Mouse (Mus musculus) splenic B cell, adult 2 months (primary cell): ENCODE measurements at regions not wholly inside any gene's neighbourhood (a gene's known extent, or its start where the extent isn't known, plus 50 kb on each side); places are given as distances from the start of the nearest gene placed in this dataset.

Experiments
- DNase-seq: peaks from one replicate; pipeline ENCODE4 v3.0.0-alpha.2; 2011; ENCODE audit warnings: low read depth, low spot score
- H3K27me3 ChIP-seq: 2 replicates; pipeline ENCODE4 v1.6.1; 2012; ENCODE audit warnings: mild to moderate bottlenecking, low read length, moderate library complexity, mixed read lengths; ENCODE audit not compliant: control insufficient read depth, poor library complexity, insufficient read depth, severe bottlenecking
- H3K36me3 ChIP-seq: 2 replicates; pipeline ENCODE4 v1.6.1; 2012; ENCODE audit warnings: mild to moderate bottlenecking, low read length, moderate library complexity, mixed read lengths; ENCODE audit not compliant: control insufficient read depth, poor library complexity, insufficient read depth, severe bottlenecking

DNA sequence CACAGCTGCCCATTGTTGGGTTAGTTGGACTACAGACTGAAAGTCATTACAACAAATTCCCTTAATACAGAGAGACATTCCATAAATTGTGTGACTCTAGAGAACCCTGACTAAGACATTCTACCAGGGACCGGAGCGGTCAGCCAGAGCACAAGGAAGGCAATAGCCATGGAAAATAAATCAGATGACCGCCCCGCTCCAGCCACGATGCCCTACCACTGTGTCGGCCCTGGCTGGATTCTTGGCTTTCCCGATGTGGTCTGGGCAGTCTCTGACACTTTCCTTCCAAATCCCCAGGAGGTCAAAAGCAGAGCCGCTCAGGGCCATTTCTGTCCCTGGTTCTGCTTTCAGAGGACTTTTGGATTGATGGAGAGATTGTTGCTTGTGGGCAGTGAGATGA is 57.8 kb downstream of the Lsm3 start:
- no peaks in the 10 kb centered on the region for H3K27me3 ChIP-seq
- H3K36me3 ChIP-seq: no peaks in the 10 kb centered on the region
- no peak for DNase-seq

GRCm38 (mm10) chr6:91574414-91574813 is 58.7 kb downstream of the Lsm3 start:
- H3K36me3 ChIP-seq: no peaks in the 10 kb centered on the region

DNA sequence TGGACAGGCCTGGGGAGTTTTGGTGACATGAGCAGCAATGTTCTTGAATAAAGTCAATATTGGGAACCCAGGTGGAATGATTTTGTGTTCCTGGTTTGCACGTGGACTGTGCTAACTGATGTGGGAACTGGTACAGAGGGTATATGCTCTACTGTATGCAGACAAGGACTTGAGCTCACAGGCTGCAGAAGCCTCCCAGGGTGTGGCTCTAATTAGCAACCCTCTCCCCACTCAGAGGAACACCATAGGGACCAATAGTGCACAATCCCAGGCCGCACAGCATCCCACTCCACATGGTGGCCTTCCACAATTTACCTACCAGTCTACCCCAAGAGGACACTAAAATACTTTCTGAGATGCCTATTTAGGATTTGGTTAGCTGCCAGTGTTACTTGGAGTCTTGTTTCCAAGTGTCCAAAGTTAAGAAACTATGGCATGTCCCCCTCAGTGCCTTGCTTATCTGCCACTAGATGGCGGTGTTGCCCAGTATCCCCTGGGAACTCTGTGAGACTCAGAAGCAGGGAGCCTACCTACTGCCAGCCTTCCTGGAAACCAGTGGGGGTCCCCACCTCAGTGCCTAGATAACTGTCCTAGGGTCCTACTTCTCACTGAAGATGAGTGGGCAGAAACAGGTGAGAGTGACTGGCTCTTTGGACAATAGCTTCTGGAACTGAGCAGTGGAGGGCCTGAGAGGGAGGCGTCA is 60.1 kb downstream of the Lsm3 start:
- Histone ChIP-seq H3K27me3 (no peaks in the 10 kb centered on the region), H3K36me3 (no peaks in the 10 kb centered on the region)
- DNase-seq: peak; percentile 85

More at GRCm38 (mm10) chr6:91574414-91574813, 58.7 kb downstream of the Lsm3 start:
- H3K27me3 ChIP-seq: no peaks in the 10 kb centered on the region
- no peak for DNase-seq

DNA sequence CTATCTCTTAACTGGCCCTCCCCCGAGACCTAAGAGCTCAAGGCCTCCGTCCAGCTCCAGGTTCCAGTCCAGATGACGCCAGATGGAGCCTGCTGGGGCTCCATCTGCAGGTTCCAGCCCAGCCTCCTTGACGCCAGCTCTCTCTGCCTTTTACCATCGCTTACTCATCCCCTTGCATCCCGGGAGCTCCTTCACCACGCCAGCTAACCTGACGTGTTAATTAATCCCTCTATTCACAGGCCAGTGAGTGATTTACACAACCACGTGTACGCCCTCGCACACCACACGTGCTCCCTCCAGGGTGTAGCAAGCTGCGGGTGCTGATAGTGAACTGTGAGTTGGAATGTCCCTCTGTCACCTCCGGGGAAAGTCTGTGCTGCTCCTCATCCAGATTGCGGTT is 61.2 kb downstream of the Lsm3 start:
- no peaks in the 10 kb centered on the region for H3K27me3 ChIP-seq
- DNase-seq: no peak
- H3K36me3 ChIP-seq: no peaks in the 10 kb centered on the region

DNA sequence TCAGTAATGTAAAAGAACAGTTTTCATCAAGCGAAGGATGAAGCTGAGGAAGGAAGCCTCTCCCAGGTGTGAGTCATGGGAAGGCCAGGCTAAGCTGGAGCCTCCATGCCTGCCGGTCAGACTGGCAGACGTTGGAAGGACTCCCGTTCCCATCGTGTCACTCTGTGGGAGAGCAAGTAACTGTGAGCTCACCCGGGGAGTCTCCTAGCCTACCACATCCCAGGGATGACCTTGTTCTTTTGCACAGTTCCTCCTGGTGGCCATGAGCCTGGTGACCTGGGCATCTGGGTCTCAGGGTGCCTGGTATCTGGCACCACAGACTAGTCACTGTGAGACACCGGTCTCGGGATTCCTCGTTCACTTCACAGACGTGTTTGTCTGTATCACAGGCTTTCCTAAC is 63.9 kb downstream of the Lsm3 start:
- Histone ChIP-seq H3K36me3 (no peaks in the 10 kb centered on the region), H3K27me3 (no peaks in the 10 kb centered on the region)
- no peak for DNase-seq

DNA sequence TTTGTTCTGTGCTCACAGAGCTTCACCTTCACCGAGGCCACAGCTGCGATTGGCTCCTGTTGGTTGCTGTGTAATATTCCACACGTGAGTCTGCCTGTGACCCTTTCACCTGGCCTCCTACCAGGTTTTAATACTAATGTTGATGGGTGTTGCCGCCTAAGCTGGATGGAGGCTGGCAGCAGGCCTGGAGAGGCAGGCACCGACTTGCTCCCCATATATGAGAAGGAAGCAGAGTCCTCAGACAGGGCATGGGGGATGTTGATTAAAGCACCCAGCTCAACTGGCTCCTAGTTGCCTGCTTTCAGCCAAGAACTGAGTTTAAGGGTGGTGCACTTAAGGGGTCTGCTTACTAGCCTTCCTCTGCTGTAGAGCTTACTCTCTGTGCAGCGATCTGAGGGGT is 64.9 kb downstream of the Lsm3 start:
- H3K27me3 ChIP-seq: no peaks in the 10 kb centered on the region
- DNase-seq: no peak
- H3K36me3 ChIP-seq: no peaks in the 10 kb centered on the region

- no peak for DNase-seq
Measured at GRCm38 (mm10) chr6:91582338-91582737, 66.6 kb downstream of the Lsm3 start.

GRCm38 (mm10) chr6:91583346-91583745 is 67.6 kb downstream of the Lsm3 start:
- H3K27me3 ChIP-seq: no peaks in the 10 kb centered on the region
- DNase-seq: no peak
- H3K36me3 ChIP-seq: no peaks in the 10 kb centered on the region

More at GRCm38 (mm10) chr6:91582338-91582737, 66.6 kb downstream of the Lsm3 start:
- Histone ChIP-seq H3K36me3 (no peaks in the 10 kb centered on the region), H3K27me3 (no peaks in the 10 kb centered on the region)

- Histone ChIP-seq H3K36me3 (no peaks in the 10 kb centered on the region), H3K27me3 (no peaks in the 10 kb centered on the region)
- DNase-seq: no peak
Measured at GRCm38 (mm10) chr6:91585543-91585942, 69.8 kb downstream of the Lsm3 start.

GRCm38 (mm10) chr6:91589181-91589580 is 73.5 kb downstream of the Lsm3 start:
- no peak for DNase-seq

GRCm38 (mm10) chr6:91590395-91590794 is 74.7 kb downstream of the Lsm3 start:
- DNase-seq: no peak
- Histone ChIP-seq H3K27me3 (no peaks in the 10 kb centered on the region), H3K36me3 (no peaks in the 10 kb centered on the region)

More at GRCm38 (mm10) chr6:91589181-91589580, 73.5 kb downstream of the Lsm3 start:
- no peaks in the 10 kb centered on the region for H3K27me3 ChIP-seq
- H3K36me3 ChIP-seq: no peaks in the 10 kb centered on the region

GRCm38 (mm10) chr6:91590806-91591571 is 75.3 kb downstream of the Lsm3 start:
- no peak for DNase-seq
- no peaks in the 10 kb centered on the region for H3K27me3 ChIP-seq

DNA sequence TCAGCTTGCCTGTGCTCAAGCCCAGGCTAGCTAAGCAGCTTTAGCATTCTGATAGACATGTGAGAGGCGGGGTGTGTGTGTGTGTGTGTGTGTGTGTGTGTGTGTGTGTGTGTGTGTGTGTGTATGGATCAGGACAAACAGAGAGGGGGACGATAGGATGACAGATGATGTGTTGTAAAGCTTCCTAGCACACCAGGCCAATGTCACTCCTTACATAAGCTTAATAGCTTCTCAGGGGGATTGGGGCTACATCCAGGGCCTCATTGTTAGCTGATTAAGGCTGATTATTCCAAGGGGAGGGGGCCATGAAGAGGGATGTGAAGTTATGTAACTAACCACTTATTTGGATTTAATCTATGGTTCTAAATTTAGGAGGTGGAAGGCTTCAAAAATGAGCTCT is 76.9 kb downstream of the Lsm3 start:
- Histone ChIP-seq H3K36me3 (no peaks in the 10 kb centered on the region), H3K27me3 (no peaks in the 10 kb centered on the region)
- no peak for DNase-seq

More at GRCm38 (mm10) chr6:91590806-91591571, 75.3 kb downstream of the Lsm3 start:
- no peaks in the 10 kb centered on the region for H3K36me3 ChIP-seq

GRCm38 (mm10) chr6:91598942-91599341 is 83.2 kb downstream of the Lsm3 start:
- no peak for DNase-seq
- no peaks in the 10 kb centered on the region for H3K27me3 ChIP-seq
- H3K36me3 ChIP-seq: no peaks in the 10 kb centered on the region

DNA sequence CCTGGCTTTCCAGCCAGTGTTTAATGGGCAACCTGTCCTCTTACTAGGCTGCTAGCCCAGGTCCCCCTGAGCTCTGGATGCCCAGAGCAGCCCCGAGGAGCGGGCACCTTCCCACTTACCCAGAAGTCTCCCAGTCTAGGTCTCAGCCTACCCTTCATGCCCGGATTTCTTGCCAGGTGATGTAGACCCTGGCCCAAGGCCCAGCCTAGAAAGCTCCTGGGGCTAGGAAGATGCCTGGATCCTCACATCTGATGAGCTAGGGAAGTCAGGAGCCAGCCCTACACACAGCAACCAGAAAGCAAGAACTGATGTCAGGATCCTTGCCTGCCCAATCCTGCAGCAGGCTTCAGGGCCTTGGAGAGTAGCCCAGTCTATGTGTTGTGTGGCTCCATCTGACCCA is 83.7 kb upstream of the Slc6a6 start:
- no peaks in the 10 kb centered on the region for H3K36me3 ChIP-seq
- DNase-seq: no peak
- no peaks in the 10 kb centered on the region for H3K27me3 ChIP-seq
